Mouse (Mus musculus): ENCODE data around the gene Prss50.

DNA sequence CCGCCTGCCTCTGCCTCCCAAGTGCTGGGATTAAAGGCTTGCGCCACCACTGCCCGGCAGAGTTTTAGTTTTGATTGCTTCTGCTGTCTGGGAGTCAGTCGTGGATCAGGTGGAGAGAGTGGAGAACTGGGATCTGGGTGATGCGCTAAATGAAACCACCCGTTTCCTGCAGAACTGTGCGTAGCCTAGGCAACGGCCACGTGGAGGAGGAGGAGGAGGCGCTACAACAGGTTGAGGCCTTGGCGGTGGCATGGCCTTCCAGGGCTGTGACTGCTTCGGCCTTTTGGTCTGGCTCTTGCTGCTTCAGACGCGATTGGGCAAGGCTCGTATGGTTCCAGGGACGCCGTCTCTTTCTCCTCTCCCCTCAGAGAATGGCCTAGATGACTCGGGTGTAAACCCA is 44.0 kb upstream of the Prss50 start, which contains the start of gene Prss44:
- TF ChIP-seq GATA1 (IDR thresholded peaks at IDR 0.05; ENCODE audit: borderline replicate concordance, low read length) (no peak), FLI1 (IDR thresholded peaks at IDR 0.05; ENCODE audit: low read length) (no peak)
